Comparison of ENCODE assay signal across 20 mouse cellular contexts in genomic region chr15:60862417-60862816, GRCm38 (mm10). TPM values are rescaled to one million over a fixed set of nuclear protein-coding genes. Genes with fewer than 3 reads are reported as not detected.
DNase-seq lines count a peak whose midpoint lies in the region; ATAC-seq lines count a peak whose summit lies in the region.
"Had no signal": no experiment of that assay in that cellular context is flagged by ENCODE, and none has a peak within 500 bp of the region (broad histone marks: within the 10 kb centered on the region; RNA-seq: fewer than 3 reads in every experiment).

No protein-coding gene starts in this region.

- WGBS in midbrain, embryonic 11.5 days, result 93% methylated on average over 3 of the region's 3 CpGs

- H3K9ac ChIP-seq in midbrain, embryonic 11.5 days (ENCODE audit: low read length), result no peak overlapping the region
- H3K9ac ChIP-seq: embryonic facial prominence, embryonic 12.5 days; forebrain, embryonic 13.5 days; forebrain, embryonic 15.5 days; forebrain, postnatal 0 days had no signal

- peak; percentile 70 for ATAC-seq in granulocyte monocyte progenitor cell, adult 5-6 weeks (replicated peaks; ENCODE audit: poor library complexity, severe bottlenecking)
- peak; percentile 52 for ATAC-seq in megakaryocyte progenitor cell, adult 5-6 weeks (replicated peaks; ENCODE audit: poor library complexity)
- no peak for ATAC-seq in midbrain, embryonic 11.5 days (ENCODE audit: low FRiP score)
- ATAC-seq: forebrain, embryonic 13.5 days; forebrain, embryonic 15.5 days; forebrain, postnatal 0 days had no signal

- H3K36me3 ChIP-seq in midbrain, embryonic 11.5 days (ENCODE audit: control insufficient read depth, insufficient read depth, low read length), result no peaks in the 10 kb centered on the region
- H3K36me3 ChIP-seq: embryonic facial prominence, embryonic 10.5 days; embryonic facial prominence, embryonic 12.5 days; forebrain, embryonic 15.5 days had no signal

- peaks cover 3% of the 10 kb centered on the region; the same call in 1 of the 2 replicates for H3K4me1 ChIP-seq in midbrain, embryonic 11.5 days (ENCODE audit: control insufficient read depth, insufficient read depth, low read length)
- H3K4me1 ChIP-seq: embryonic facial prominence, embryonic 10.5 days; embryonic facial prominence, embryonic 12.5 days; forebrain, embryonic 13.5 days; forebrain, embryonic 15.5 days had no signal

- no peak overlapping the region for H3K4me3 ChIP-seq in midbrain, embryonic 11.5 days (ENCODE audit: low read depth, low read length)
- H3K4me3 ChIP-seq: embryonic facial prominence, embryonic 10.5 days; embryonic facial prominence, embryonic 12.5 days; forebrain, embryonic 13.5 days; forebrain, embryonic 15.5 days had no signal

- no peaks in the 10 kb centered on the region for H3K9me3 ChIP-seq in midbrain, embryonic 11.5 days (ENCODE audit: control insufficient read depth, low read length)
- H3K9me3 ChIP-seq: embryonic facial prominence, embryonic 10.5 days; embryonic facial prominence, embryonic 12.5 days; forebrain, embryonic 13.5 days; forebrain, embryonic 15.5 days had no signal

- peak; percentile 21 for DNase-seq in 416B (ENCODE audit: low read depth)
- no peak for DNase-seq in left cerebral cortex, postnatal 14 days (ENCODE audit: low spot score in 2 of 2)
- no peak for DNase-seq in midbrain, embryonic 11.5 days (ENCODE audit: low spot score, missing footprints)
- DNase-seq: adrenal gland, adult 2 months; adrenal gland, postnatal 10 days; adrenal gland, postnatal 25 days; cerebellum, adult 11 months; cerebellum, adult 18-20 months; cerebellum, adult 8-10 months; cerebellum, adult 9-11 months; cerebellum, postnatal 14 days; cerebellum, postnatal 36 days; forebrain, postnatal 0 days had no signal

- H3K27me3 ChIP-seq in midbrain, embryonic 11.5 days (ENCODE audit: control insufficient read depth, insufficient read depth, low read length), result no peaks in the 10 kb centered on the region
- H3K27me3 ChIP-seq: embryonic facial prominence, embryonic 12.5 days; forebrain, embryonic 13.5 days; forebrain, embryonic 15.5 days had no signal

- no peak overlapping the region for H3K27ac ChIP-seq in midbrain, embryonic 11.5 days (ENCODE audit: low read depth, low read length)
- H3K27ac ChIP-seq: embryonic facial prominence, embryonic 10.5 days; embryonic facial prominence, embryonic 12.5 days; forebrain, embryonic 13.5 days; forebrain, embryonic 15.5 days had no signal

- intact Hi-C loops in left cerebral cortex, postnatal 14 days (cut with DNase I), result no loop called here

- H3K4me2 ChIP-seq in midbrain, embryonic 11.5 days, result no peak overlapping the region
- H3K4me2 ChIP-seq: embryonic facial prominence, embryonic 12.5 days; forebrain, embryonic 13.5 days; forebrain, embryonic 15.5 days had no signal

RNA-seq across cellular contexts. Expression of gene Fam84b, which starts 8.8 kb away (rescaled TPM):
- 8.9 and 9.8 TPM in 2 replicates for total RNA-seq in granulocyte monocyte progenitor cell, adult 5-6 weeks (2014; fragmentation: Nextera tagmentation)
- total RNA-seq in granulocyte monocyte progenitor cell, adult 5-6 weeks (2017), result 7.9 and 9.0 TPM in 2 replicates
- 7.3 and 10.3 TPM in 2 replicates for total RNA-seq in megakaryocyte progenitor cell, adult 5-6 weeks (2015)
- total RNA-seq in megakaryocyte progenitor cell, adult 5-6 weeks (2017), result 7.5 and 9.2 TPM in 2 replicates
- total RNA-seq in left cerebral cortex, postnatal 14 days (2021), result 10 to 100 TPM; 11.7 to 12.0 TPM
- polyA plus RNA-seq in midbrain, embryonic 11.5 days (2014; fragmentation: Nextera tagmentation; extraction: Ambion mirVana), result 8.4 and 8.7 TPM in 2 replicates
- total RNA-seq: MEL had no signal
